13 mouse cellular contexts compared by ENCODE assay signal in the genomic region with DNA sequence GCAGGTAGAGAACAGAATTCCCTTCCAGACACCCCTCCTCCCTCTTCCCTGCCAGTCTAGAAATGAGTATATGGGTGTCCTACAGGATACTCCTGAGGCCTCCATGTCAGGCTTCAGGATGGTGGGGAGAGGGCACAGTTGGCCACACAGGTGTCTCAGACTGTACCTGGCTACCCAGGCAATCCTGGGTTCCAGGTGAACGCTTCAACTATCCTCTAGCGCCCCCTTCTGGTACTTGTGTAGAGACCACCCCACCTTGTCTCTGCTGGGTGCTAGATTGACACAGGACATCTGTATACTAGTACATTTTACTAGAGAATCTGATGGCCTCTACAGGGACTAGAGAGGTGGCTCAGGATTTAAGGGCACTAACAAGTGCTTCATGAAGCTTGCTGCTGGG. TPM values are rescaled to one million over a fixed set of nuclear protein-coding genes. Genes with fewer than 3 reads are reported as not detected.
DNase-seq lines count a peak whose midpoint lies in the region; ATAC-seq and TF ChIP-seq lines count a peak whose summit lies in the region.
"Had no signal": no experiment of that assay in that cellular context is flagged by ENCODE, and none has a peak within 500 bp of the region (broad histone marks: within the 10 kb centered on the region; RNA-seq: fewer than 3 reads in every experiment).

No protein-coding gene starts in this region.

- H3K9ac ChIP-seq in intestine, postnatal 0 days (ENCODE audit: low read depth, low read length): no peak overlapping the region
- H3K9ac ChIP-seq in intestine, embryonic 15.5 days: no peak overlapping the region
- H3K9ac ChIP-seq: midbrain, embryonic 12.5 days had no signal

- no peak overlapping the region for H3K4me3 ChIP-seq in intestine, postnatal 0 days (ENCODE audit: low read depth, low read length)
- no peak overlapping the region for H3K4me3 ChIP-seq in intestine, embryonic 15.5 days (replicated peaks)
- H3K4me3 ChIP-seq in spleen, adult 2 months (ENCODE audit: extremely low read depth, insufficient read depth, insufficient read length): no peak overlapping the region
- H3K4me3 ChIP-seq: midbrain, embryonic 12.5 days had no signal

- H3K27ac ChIP-seq in intestine, postnatal 0 days (ENCODE audit: low read depth, low read length): no peak overlapping the region
- H3K27ac ChIP-seq in intestine, embryonic 15.5 days: no peak overlapping the region
- H3K27ac ChIP-seq in spleen, adult 2 months (ENCODE audit: insufficient read depth, low read length): no peak overlapping the region
- H3K27ac ChIP-seq: midbrain, embryonic 12.5 days had no signal

- TF ChIP-seq CTCF in intestine, postnatal 0 days (IDR thresholded peaks at IDR 0.05; ENCODE audit: low read depth): peak; percentile 48
- peak; percentile 27; the same call in 1 of the 2 replicates for TF ChIP-seq CTCF in spleen, adult 2 months (IDR thresholded peaks at IDR 0.05; ENCODE audit: extremely low read depth, insufficient read depth, insufficient read length, insufficient replicate concordance)

- intact Hi-C loops in heart, postnatal 36 days (cut with DNase I): no loop called here

- no peak overlapping the region for H3K4me2 ChIP-seq in intestine, postnatal 0 days (replicated peaks; ENCODE audit: low read depth)
- no peak overlapping the region for H3K4me2 ChIP-seq in intestine, embryonic 15.5 days (replicated peaks)
- H3K4me2 ChIP-seq: midbrain, embryonic 12.5 days had no signal

- no peaks in the 10 kb centered on the region for H3K9me3 ChIP-seq in intestine, postnatal 0 days (ENCODE audit: control insufficient read depth)
- H3K9me3 ChIP-seq in intestine, embryonic 15.5 days: no peaks in the 10 kb centered on the region
- H3K9me3 ChIP-seq: midbrain, embryonic 12.5 days had no signal

- TF ChIP-seq POLR2A in spleen, adult 2 months (IDR thresholded peaks at IDR 0.05; ENCODE audit: low read depth, low read length): no peak

- peak in 1 of 2 experiments; percentile 10 for DNase-seq in spleen, adult 2 months (ENCODE audit: low read depth in 1 of 2, low spot score in 2 of 2)
- DNase-seq in spleen, postnatal 10 days (ENCODE audit: low spot score in 2 of 2): no peak
- peak; percentile 38 for DNase-seq in R1 (ENCODE audit: low read depth, low spot score)
- no peak for DNase-seq in heart, postnatal 36 days
- DNase-seq in embryo, embryonic 10.5 days (ENCODE audit: low spot score): no peak
- DNase-seq: adrenal gland, postnatal 14 days; cerebellum, postnatal 36 days; right cerebral cortex, postnatal 25 days had no signal

- 2% methylated on average over 2 of the region's 2 CpGs for WGBS in intestine, postnatal 0 days
- WGBS in intestine, embryonic 15.5 days: 10% methylated on average over 2 of the region's 2 CpGs
- WGBS in spleen, adult 2 months: 9% methylated on average over 2 of the region's 2 CpGs

- H3K36me3 ChIP-seq in intestine, postnatal 0 days (ENCODE audit: control insufficient read depth, insufficient read depth): no peaks in the 10 kb centered on the region
- no peaks in the 10 kb centered on the region for H3K36me3 ChIP-seq in intestine, embryonic 15.5 days
- H3K36me3 ChIP-seq in spleen, adult 2 months (ENCODE audit: control insufficient read depth, insufficient read depth, low read length): no peaks in the 10 kb centered on the region
- H3K36me3 ChIP-seq: midbrain, embryonic 12.5 days had no signal

- no peak for ATAC-seq in intestine, postnatal 0 days
- no peak for ATAC-seq in intestine, embryonic 15.5 days
- ATAC-seq in neutrophil, adult 5-6 weeks (ENCODE audit: extremely low read depth, insufficient number of reproducible peaks, low FRiP score, poor library complexity, severe bottlenecking): peak; percentile 27; the same call in 1 of the 2 replicates

- no peaks in the 10 kb centered on the region for H3K4me1 ChIP-seq in intestine, postnatal 0 days (replicated peaks; ENCODE audit: control insufficient read depth, insufficient read depth, low read length)
- H3K4me1 ChIP-seq in intestine, embryonic 15.5 days (replicated peaks): no peaks in the 10 kb centered on the region
- H3K4me1 ChIP-seq in spleen, adult 2 months (ENCODE audit: control insufficient read depth, insufficient read depth, insufficient read length): no peaks in the 10 kb centered on the region
- H3K4me1 ChIP-seq: midbrain, embryonic 12.5 days had no signal

- no peaks in the 10 kb centered on the region for H3K27me3 ChIP-seq in intestine, postnatal 0 days (replicated peaks; ENCODE audit: control insufficient read depth, insufficient read depth, low read length)
- no peaks in the 10 kb centered on the region for H3K27me3 ChIP-seq in intestine, embryonic 15.5 days (replicated peaks)
- H3K27me3 ChIP-seq in spleen, adult 2 months (ENCODE audit: control insufficient read depth, insufficient read depth, low read length): no peaks in the 10 kb centered on the region
- H3K27me3 ChIP-seq: midbrain, embryonic 12.5 days had no signal

RNA-seq across cellular contexts. Expression of a gene that starts 43.6 kb away (rescaled TPM):
- polyA plus RNA-seq in intestine, postnatal 0 days (2015; fragmentation: Nextera tagmentation; extraction: Ambion mirVana): 0.65 and 1.1 TPM in 2 replicates
- 0.28 TPM in 1 of 2 replicates, not detected in the other for polyA plus RNA-seq in intestine, embryonic 15.5 days (2015; fragmentation: Nextera tagmentation; extraction: Ambion mirVana)
- polyA plus RNA-seq in spleen, adult 2 months (2012; rRNA removed): 1.3 and 2.3 TPM in 2 replicates
- total RNA-seq in neutrophil, adult 5-6 weeks (2017): 10.4 and 16.6 TPM in 2 replicates
- total RNA-seq in heart, postnatal 36 days (2021): not detected
- total RNA-seq: adrenal gland, postnatal 14 days; heart, adult 8-10 months had no signal
